Mouse (Mus musculus) adrenal gland, postnatal 10 days (tissue): Measurements from ENCODE around the gene Efna2. TPM values are rescaled to one million over a fixed set of nuclear protein-coding genes. Genes with fewer than 3 reads are reported as not detected.

Experiments used
- DNase-seq: peaks from one replicate; pipeline ENCODE4 v3.0.0; 2021; ENCODE audit warnings: mixed read lengths
- total RNA-seq, 2 experiments: library from RNA; stranded (reverse); gene quantifications; 2 replicates each; pipeline ENCODE4 v1.2.3; 2021

Gene Efna2
- total RNA-seq, 2 experiments from 2014 or later = 3.3 to 4.5 TPM

GRCm38 (mm10) chr10:80236145-80236825 lies 57.0 kb downstream of the Efna2 start:
- no peak for DNase-seq

- DNase-seq = no peak
Observed at GRCm38 (mm10) chr10:80237020-80237419, 57.7 kb downstream of the Efna2 start.

- no peak for DNase-seq
Observed at GRCm38 (mm10) chr10:80238306-80238705, 59.0 kb downstream of the Efna2 start.

Other genes with a start within 250 kb of the Efna2 start
- gene Wdr18, start 219.3 kb upstream of the Efna2 start, total RNA-seq = 10 to 100 TPM; 32.4 to 34.9 TPM
- gene Grin3b, start 208.8 kb upstream of the Efna2 start, total RNA-seq = under 1 TPM; 0.27 to 0.36 TPM
- 100 to 1,000 TPM; 143 to 146 TPM for gene Tmem259, start 195.2 kb upstream of the Efna2 start, total RNA-seq
- gene Cnn2, start 190.9 kb upstream of the Efna2 start, total RNA-seq = 10 to 100 TPM; 46.8 to 57.8 TPM
- 10 to 100 TPM; 16.0 to 19.8 TPM for gene Abca7, start 183.0 kb upstream of the Efna2 start, total RNA-seq
- gene Arhgap45, start 162.8 kb upstream of the Efna2 start, total RNA-seq = 10 to 100 TPM; 11.9 to 12.7 TPM
- gene Polr2e, start 139.7 kb upstream of the Efna2 start, total RNA-seq = 100 to 1,000 TPM in 1 of 2 experiments, 10 to 100 TPM in 1; 96.5 to 102 TPM
- 1,000 to 10,000 TPM; 1,132 to 1,146 TPM for gene Gpx4, start 132.3 kb upstream of the Efna2 start, total RNA-seq
- 10 to 100 TPM; 37.5 to 55.7 TPM for gene Sbno2, start 73.9 kb upstream of the Efna2 start, total RNA-seq
- 100 to 1,000 TPM; 133 to 151 TPM for gene Stk11, start 63.7 kb upstream of the Efna2 start, total RNA-seq
- 100 to 1,000 TPM; 982 to 996 TPM for gene Atp5d, start 40.9 kb upstream of the Efna2 start, total RNA-seq
- gene Cbarp, start 38.6 kb upstream of the Efna2 start, total RNA-seq = 10 to 100 TPM; 41.6 to 65.6 TPM
- gene Midn, start 31.2 kb upstream of the Efna2 start, total RNA-seq = 100 to 1,000 TPM; 106 to 127 TPM
- 100 to 1,000 TPM; 102 to 168 TPM for gene Cirbp, start 13.5 kb upstream of the Efna2 start, total RNA-seq
- 1 to 10 TPM; 6.4 to 7.7 TPM for gene 1600002K03Rik, start 6.5 kb upstream of the Efna2 start, total RNA-seq
- 10 to 100 TPM; 26.5 to 39.2 TPM for gene Mum1, start 47.0 kb downstream of the Efna2 start, total RNA-seq
- gene Ndufs7, start 69.6 kb downstream of the Efna2 start, total RNA-seq = 100 to 1,000 TPM; 470 to 572 TPM
- 100 to 1,000 TPM; 164 to 167 TPM for gene Gamt, start 81.5 kb downstream of the Efna2 start, total RNA-seq
- gene Dazap1, start 82.0 kb downstream of the Efna2 start, total RNA-seq = 100 to 1,000 TPM in 1 of 2 experiments, 10 to 100 TPM in 1; 93.6 to 121 TPM
- 1,000 to 10,000 TPM; 1,216 to 1,243 TPM for gene Rps15, start 113.0 kb downstream of the Efna2 start, total RNA-seq
- 1 to 10 TPM; 2.7 to 5.6 TPM for gene Apc2, start 116.5 kb downstream of the Efna2 start, total RNA-seq
- 10 to 100 TPM; 24.0 to 26.7 TPM for gene 2310011J03Rik, start 141.1 kb downstream of the Efna2 start, total RNA-seq
- gene Pcsk4, start 150.0 kb downstream of the Efna2 start, total RNA-seq = 1 to 10 TPM; 4.1 to 7.6 TPM
- 10 to 100 TPM; 38.4 to 61.8 TPM for gene Reep6, start 150.5 kb downstream of the Efna2 start, total RNA-seq
- 10 to 100 TPM in 1 of 2 experiments, 1 to 10 TPM in 1; 7.6 to 18.7 TPM for gene Adamtsl5, start 168.9 kb downstream of the Efna2 start, total RNA-seq
- under 1 TPM in 1 of 2 experiments, not detected in 1; 0.12 TPM for gene Plk5, start 177.0 kb downstream of the Efna2 start, total RNA-seq
- gene Mex3d, start 208.2 kb downstream of the Efna2 start, total RNA-seq = 10 to 100 TPM; 19.6 to 21.8 TPM
- 100 to 1,000 TPM; 103 to 113 TPM for gene Mbd3, start 220.1 kb downstream of the Efna2 start, total RNA-seq
- gene Uqcr11, start 227.3 kb downstream of the Efna2 start, total RNA-seq = 1,000 to 10,000 TPM; 1,321 to 1,365 TPM